Mouse (Mus musculus): ENCODE measurements around the gene Ctnnd2.

Ctnnd2 gene

GRCm38 (mm10) chr15:30240881-30241280, 68.5 kb downstream of the Ctnnd2 start:
- DNase-seq (ENCODE audit: low read depth, low spot score) = no peak

- DNase-seq (ENCODE audit: low read depth, low spot score) = no peak
Measured at GRCm38 (mm10) chr15:30268822-30269221, 96.4 kb downstream of the Ctnnd2 start.

- DNase-seq (ENCODE audit: low read depth, low spot score) = no peak
Measured at GRCm38 (mm10) chr15:30271141-30271572, 98.8 kb downstream of the Ctnnd2 start.

GRCm38 (mm10) chr15:30272326-30272725, 99.9 kb downstream of the Ctnnd2 start:
- DNase-seq (ENCODE audit: low read depth, low spot score) = no peak

- no peak for DNase-seq (ENCODE audit: low read depth, low spot score)
Measured at GRCm38 (mm10) chr15:30275721-30276120, 103.3 kb downstream of the Ctnnd2 start.

- DNase-seq (ENCODE audit: low read depth, low spot score) = no peak
Measured at GRCm38 (mm10) chr15:30276691-30277090, 104.3 kb downstream of the Ctnnd2 start.

GRCm38 (mm10) chr15:30278610-30279009, 106.2 kb downstream of the Ctnnd2 start:
- no peak for DNase-seq (ENCODE audit: low read depth, low spot score)

- no peak for DNase-seq (ENCODE audit: low read depth, low spot score)
Measured at GRCm38 (mm10) chr15:30285572-30286244, 113.3 kb downstream of the Ctnnd2 start.

GRCm38 (mm10) chr15:30286245-30286642, 113.9 kb downstream of the Ctnnd2 start:
- DNase-seq (ENCODE audit: low read depth, low spot score) = no peak

- no peak for DNase-seq (ENCODE audit: low read depth, low spot score)
Measured at GRCm38 (mm10) chr15:30302824-30303223, 130.4 kb downstream of the Ctnnd2 start.

- DNase-seq (ENCODE audit: low read depth, low spot score) = no peak
Measured at GRCm38 (mm10) chr15:30306437-30306836, 134.0 kb downstream of the Ctnnd2 start.

GRCm38 (mm10) chr15:30322543-30322942, 150.2 kb downstream of the Ctnnd2 start:
- DNase-seq (ENCODE audit: low read depth, low spot score) = no peak

- no peak for DNase-seq (ENCODE audit: low read depth, low spot score)
Measured at GRCm38 (mm10) chr15:30333336-30334310, 161.2 kb downstream of the Ctnnd2 start.

GRCm38 (mm10) chr15:30338585-30339197, 166.3 kb downstream of the Ctnnd2 start:
- no peak for DNase-seq (ENCODE audit: low read depth, low spot score)

- no peak for DNase-seq (ENCODE audit: low read depth, low spot score)
Measured at GRCm38 (mm10) chr15:30345754-30346153, 173.4 kb downstream of the Ctnnd2 start.

GRCm38 (mm10) chr15:30364491-30364890, 192.1 kb downstream of the Ctnnd2 start:
- no peak for DNase-seq (ENCODE audit: low read depth, low spot score)

GRCm38 (mm10) chr15:30369997-30370396, 197.6 kb downstream of the Ctnnd2 start:
- DNase-seq (ENCODE audit: low read depth, low spot score) = no peak

- no peak for DNase-seq (ENCODE audit: low read depth, low spot score)
Measured at GRCm38 (mm10) chr15:30371151-30371550, 198.8 kb downstream of the Ctnnd2 start.

GRCm38 (mm10) chr15:30373654-30374215, 201.3 kb downstream of the Ctnnd2 start:
- no peak for DNase-seq (ENCODE audit: low read depth, low spot score)

- DNase-seq (ENCODE audit: low read depth, low spot score) = no peak
Measured at GRCm38 (mm10) chr15:30374907-30375306, 202.5 kb downstream of the Ctnnd2 start.

GRCm38 (mm10) chr15:30383075-30383842, 210.9 kb downstream of the Ctnnd2 start:
- DNase-seq (ENCODE audit: low read depth, low spot score) = no peak

Measured in retina, postnatal 7 days (tissue).